Mouse (Mus musculus): ENCODE data around the gene E2f4. TPM values are rescaled to one million over a fixed set of nuclear protein-coding genes. Genes with fewer than 3 reads are reported as not detected.

The E2f4 gene
- total and polyA plus RNA-seq, 3 experiments, result 97.9 to 313 (median 98.5) TPM

- peaks cover 26% of the 10 kb centered on the region for H3K79me2 ChIP-seq (ENCODE audit: control insufficient read depth, insufficient read depth, low read length, poor library complexity)
- no peak overlapping the region for H3K9ac ChIP-seq (ENCODE audit: control insufficient read depth, low read depth, low read length, poor library complexity, severe bottlenecking)
- H3K27ac ChIP-seq (ENCODE audit: control insufficient read depth, low read depth, low read length), result no peak overlapping the region
- no peak for DNase-seq (ENCODE audit: low read depth, low spot score)
- TF ChIP-seq CHD1 (IDR thresholded peaks at IDR 0.05; ENCODE audit: low read depth, low read length), result no peak
- no peak for TF ChIP-seq USF2 (IDR thresholded peaks at IDR 0.05; ENCODE audit: borderline replicate concordance in 1 of 2, insufficient read depth in 1 of 2, low read depth in 1 of 2, low read length in 2 of 2)
- no peak for TF ChIP-seq EP300 (IDR thresholded peaks at IDR 0.05; ENCODE audit: low read depth in 1 of 2, low read length in 2 of 2)
- no peak for TF ChIP-seq MXI1 (IDR thresholded peaks at IDR 0.05; ENCODE audit: low read depth, low read length)
- TF ChIP-seq ETS1 (IDR thresholded peaks at IDR 0.05; ENCODE audit: low read depth, low read length), result no peak
- TF ChIP-seq ZNF384 (IDR thresholded peaks at IDR 0.05; ENCODE audit: low read depth, low read length), result no peak
- no peak for TF ChIP-seq RAD21 (IDR thresholded peaks at IDR 0.05; ENCODE audit: low read depth, low read length)
- TF ChIP-seq HCFC1 (IDR thresholded peaks at IDR 0.05; ENCODE audit: low read depth, low read length), result no peak
- no peak for TF ChIP-seq POLR2AphosphoS5 (IDR thresholded peaks at IDR 0.05; ENCODE audit: borderline replicate concordance, low read depth, low read length)
- TF ChIP-seq NELFE (IDR thresholded peaks at IDR 0.05; ENCODE audit: low read depth, low read length), result no peak
- no peak for TF ChIP-seq KAT2A (conservative IDR thresholded peaks at IDR 0.05; ENCODE audit: low read depth, low read length)
- TF ChIP-seq ZKSCAN1 (IDR thresholded peaks at IDR 0.05; ENCODE audit: low read depth, low read length), result no peak
- no peak for TF ChIP-seq MAZ (IDR thresholded peaks at IDR 0.05; ENCODE audit: low read depth, low read length)
- no peak for TF ChIP-seq POLR2AphosphoS2 (IDR thresholded peaks at IDR 0.05; ENCODE audit: low read length)
- no peak for TF ChIP-seq ZMIZ1 (IDR thresholded peaks at IDR 0.05; ENCODE audit: low read depth, low read length)
- no peak overlapping the region for H3K4me3 ChIP-seq (ENCODE audit: control insufficient read depth in 1 of 2, insufficient read depth in 1 of 2, low read depth in 2 of 2, low read length in 2 of 2)
- no peaks in the 10 kb centered on the region for H3K9me3 ChIP-seq (replicated peaks; ENCODE audit: insufficient read depth, low read length)
- H3K36me3 ChIP-seq (ENCODE audit: control insufficient read depth in 1 of 2, insufficient read depth in 2 of 2, low read length in 2 of 2), result peaks cover under 1 to 13% of the 10 kb centered on the region in 2 experiments
- no peaks in the 10 kb centered on the region for H3K27me3 ChIP-seq (ENCODE audit: control insufficient read depth in 1 of 2, insufficient read depth in 2 of 2, low read length in 2 of 2)
- H3K4me1 ChIP-seq (ENCODE audit: control insufficient read depth in 1 of 2, insufficient read depth in 2 of 2, low read length in 2 of 2), result peaks cover 9 to 21% of the 10 kb centered on the region in 2 experiments
These were observed 2.2 kb upstream of the E2f4 start for GRCm38 (mm10) chr8:105295256-105295655.

DNA sequence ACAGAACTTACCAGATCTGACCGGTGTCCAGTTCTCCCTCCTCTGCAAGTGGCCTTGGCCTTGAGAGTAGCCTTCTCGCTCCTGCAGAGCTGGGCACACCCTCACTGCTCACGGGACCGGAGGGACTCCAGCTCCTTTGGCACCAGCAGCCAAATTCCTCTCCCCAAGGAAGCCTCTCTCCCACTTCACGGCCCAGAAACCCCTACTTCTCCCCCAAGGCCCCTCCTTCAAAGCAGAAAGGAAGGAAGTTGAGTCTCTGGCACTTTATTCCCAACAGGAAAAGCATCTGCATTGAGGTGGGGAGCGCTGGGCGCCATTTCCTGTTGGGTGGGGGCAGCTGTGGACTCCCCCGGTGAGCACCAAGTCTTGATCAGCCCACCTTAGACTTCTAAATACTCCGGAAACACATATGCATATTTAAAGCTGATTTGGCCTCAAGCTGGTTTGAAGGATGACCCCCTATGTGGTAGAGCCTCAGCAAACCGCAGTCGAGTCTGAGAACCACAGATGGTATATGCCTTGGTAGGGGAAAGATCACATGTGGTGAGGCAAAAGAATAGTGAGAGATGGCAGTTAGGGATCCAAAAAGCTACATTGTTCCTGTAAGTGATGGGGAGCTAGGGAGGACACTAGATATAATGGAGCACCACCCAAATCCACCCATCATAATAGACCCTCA is 1.4 kb upstream of the E2f4 start, which contains the start of gene Exoc3l:
Exoc3l (minus strand) TSS at position 207 of the 679 bp plus-strand sequence.
- DNase-seq (ENCODE audit: low read depth, low spot score), result no peak
- H3K4me3 ChIP-seq (ENCODE audit: control insufficient read depth in 1 of 2, insufficient read depth in 1 of 2, low read depth in 2 of 2, low read length in 2 of 2), result peak within 1 kb of the TSS; percentile 81 to 86
- no peaks in the 10 kb centered on the region for H3K9me3 ChIP-seq (replicated peaks; ENCODE audit: insufficient read depth, low read length)
- H3K36me3 ChIP-seq (ENCODE audit: control insufficient read depth in 1 of 2, insufficient read depth in 2 of 2, low read length in 2 of 2), result peaks cover 7 to 21% of the 10 kb centered on the region in 2 experiments
- TF ChIP-seq JUND (IDR thresholded peaks at IDR 0.05; ENCODE audit: low read depth, low read length) (no peak), TAL1 (IDR thresholded peaks at IDR 0.05; ENCODE audit: low read length) (no peak), POLR2AphosphoS5 (IDR thresholded peaks at IDR 0.05; ENCODE audit: borderline replicate concordance, low read depth, low read length) (no peak), TBP (IDR thresholded peaks at IDR 0.05; ENCODE audit: low read depth, low read length) (no peak), CHD2 (IDR thresholded peaks at IDR 0.05; ENCODE audit: low read length) (no peak), TCF12 (IDR thresholded peaks at IDR 0.05; ENCODE audit: low read depth, low read length) (no peak), ELF1 (IDR thresholded peaks at IDR 0.05; ENCODE audit: low read depth, low read length) (no peak), GATA1 (IDR thresholded peaks at IDR 0.05; ENCODE audit: low read depth, low read length) (no peak), USF2 (IDR thresholded peaks at IDR 0.05; ENCODE audit: borderline replicate concordance in 1 of 2, insufficient read depth in 1 of 2, low read depth in 1 of 2, low read length in 2 of 2) (no peak)
- no peaks in the 10 kb centered on the region for H3K27me3 ChIP-seq (ENCODE audit: control insufficient read depth in 1 of 2, insufficient read depth in 2 of 2, low read length in 2 of 2)
- peaks cover 11 to 21% of the 10 kb centered on the region in 2 experiments for H3K4me1 ChIP-seq (ENCODE audit: control insufficient read depth in 1 of 2, insufficient read depth in 2 of 2, low read length in 2 of 2)
- peak within 1 kb of the TSS; percentile 78 for H3K9ac ChIP-seq (ENCODE audit: control insufficient read depth, low read depth, low read length, poor library complexity, severe bottlenecking)
- H3K27ac ChIP-seq (ENCODE audit: control insufficient read depth, low read depth, low read length), result peak within 1 kb of the TSS; percentile 69; the same call in 1 of the 2 replicates
- H3K79me2 ChIP-seq (ENCODE audit: control insufficient read depth, insufficient read depth, low read length, poor library complexity), result peaks cover 32% of the 10 kb centered on the region
